Mouse (Mus musculus) kidney, adult 8-10 months (tissue): ENCODE results near the gene Ccnyl1.
"Not testable (repeated sequence)": the region's sequence is repeated elsewhere in the genome, so short reads cannot be mapped to it uniquely, and the experiment has no call there.

Source experiments
- DNase-seq, 2 experiments: peaks; one replicate each; pipeline ENCODE4 v3.0.0; 2022

Gene Ccnyl1

DNA sequence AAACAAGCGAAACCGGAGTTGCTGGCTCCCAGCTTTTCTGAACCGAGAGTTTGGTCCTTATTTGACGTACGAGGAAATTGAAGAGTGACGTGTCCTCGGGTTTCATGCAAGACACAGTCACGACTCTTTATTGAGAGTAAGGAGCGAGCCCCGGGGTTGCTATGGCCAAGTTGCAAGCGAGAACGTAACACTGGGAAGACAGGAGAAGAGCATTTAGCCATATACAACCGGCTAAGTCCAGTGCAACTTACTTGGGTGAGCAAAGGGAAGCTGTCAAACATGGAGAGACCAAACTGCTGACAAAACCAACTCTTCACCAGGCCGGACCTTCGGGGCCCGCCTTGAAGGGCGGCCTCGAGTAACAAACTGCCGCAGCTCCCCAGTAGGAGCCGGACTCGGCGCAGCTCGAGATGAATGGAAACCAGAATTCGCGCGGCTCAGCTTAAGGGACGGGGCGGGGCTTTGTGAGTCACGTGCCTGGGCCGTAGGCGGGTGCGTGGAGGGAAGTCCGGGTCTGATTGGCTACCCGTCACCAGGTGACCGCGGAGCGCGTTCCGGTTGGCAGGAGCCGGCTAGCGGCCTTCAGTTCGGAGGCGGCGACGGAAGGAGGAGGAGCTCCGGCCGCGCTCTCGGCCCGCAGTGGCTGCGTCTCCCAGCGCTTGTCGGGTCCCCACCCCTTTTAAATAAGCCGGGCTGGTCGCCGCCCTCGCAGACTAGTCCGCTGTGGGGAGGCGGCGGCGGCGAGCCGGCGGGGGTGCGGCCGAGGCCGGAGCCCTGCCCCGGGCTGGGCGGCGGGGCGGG lies at the start of gene Ccnyl1:
Gene Ccnyl1, plus strand, starts transcription at position 243 of the 801 bp plus-strand sequence.
- peak; percentile 99 for DNase-seq

DNA sequence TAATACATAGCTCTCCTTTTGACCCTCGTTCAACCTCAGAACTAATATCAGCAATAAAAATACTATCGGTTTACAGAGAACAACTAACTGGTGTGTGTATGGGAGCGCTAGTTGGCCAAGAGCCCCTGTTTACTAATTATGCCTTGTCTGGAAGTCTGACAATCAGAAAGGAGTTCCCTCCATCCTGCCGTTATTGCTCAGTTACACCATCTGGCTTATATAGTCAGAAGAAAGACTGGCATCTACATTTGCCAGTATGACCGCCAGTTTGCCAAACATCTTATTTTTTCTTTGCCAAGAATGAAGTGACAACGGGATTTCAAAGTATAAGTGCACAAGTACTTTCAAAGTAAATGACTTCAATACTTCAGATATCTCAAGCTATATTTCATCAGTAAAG lies 49.2 kb upstream of the Ccnyl1 start:
- no peak for DNase-seq

DNA sequence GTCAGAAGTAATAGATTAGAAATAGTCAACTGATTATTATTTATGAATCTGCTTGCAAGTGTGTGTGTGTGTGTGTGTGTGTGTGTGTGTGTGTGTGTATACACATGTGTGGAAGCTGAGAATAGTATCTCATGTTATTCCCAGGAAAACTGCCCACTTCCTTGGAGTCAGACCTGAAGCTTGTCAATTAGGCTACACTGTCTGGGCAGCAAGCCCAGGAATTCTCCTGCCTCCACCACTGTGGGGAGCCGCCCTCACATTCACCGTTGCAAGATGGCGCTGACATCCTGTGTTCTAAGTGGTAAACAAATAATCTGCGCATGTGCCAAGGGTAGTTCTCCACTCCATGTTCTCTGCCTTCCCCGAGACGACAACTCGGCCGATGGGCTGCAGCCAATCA lies 47.7 kb upstream of the Ccnyl1 start:
- not testable (repeated sequence) for DNase-seq

DNA sequence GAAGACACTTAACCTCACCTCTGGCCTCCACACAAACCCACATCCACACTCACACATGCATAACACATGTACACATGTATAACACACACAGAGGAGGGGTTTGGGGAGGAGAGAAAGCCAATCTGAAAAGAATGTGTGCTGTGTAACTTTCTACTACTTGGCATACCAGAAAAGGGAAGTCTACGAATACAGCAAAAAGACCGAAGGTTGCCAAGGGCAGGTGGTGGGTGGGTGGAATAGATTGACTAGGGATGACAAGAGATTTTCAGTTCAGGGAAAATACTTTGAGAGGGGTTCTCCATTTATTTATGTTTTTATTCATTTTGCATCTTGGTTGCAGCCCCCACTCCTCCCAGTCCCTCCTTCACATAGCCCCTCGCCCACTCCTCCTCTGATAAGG lies 45.7 kb upstream of the Ccnyl1 start:
- no peak for DNase-seq

DNA sequence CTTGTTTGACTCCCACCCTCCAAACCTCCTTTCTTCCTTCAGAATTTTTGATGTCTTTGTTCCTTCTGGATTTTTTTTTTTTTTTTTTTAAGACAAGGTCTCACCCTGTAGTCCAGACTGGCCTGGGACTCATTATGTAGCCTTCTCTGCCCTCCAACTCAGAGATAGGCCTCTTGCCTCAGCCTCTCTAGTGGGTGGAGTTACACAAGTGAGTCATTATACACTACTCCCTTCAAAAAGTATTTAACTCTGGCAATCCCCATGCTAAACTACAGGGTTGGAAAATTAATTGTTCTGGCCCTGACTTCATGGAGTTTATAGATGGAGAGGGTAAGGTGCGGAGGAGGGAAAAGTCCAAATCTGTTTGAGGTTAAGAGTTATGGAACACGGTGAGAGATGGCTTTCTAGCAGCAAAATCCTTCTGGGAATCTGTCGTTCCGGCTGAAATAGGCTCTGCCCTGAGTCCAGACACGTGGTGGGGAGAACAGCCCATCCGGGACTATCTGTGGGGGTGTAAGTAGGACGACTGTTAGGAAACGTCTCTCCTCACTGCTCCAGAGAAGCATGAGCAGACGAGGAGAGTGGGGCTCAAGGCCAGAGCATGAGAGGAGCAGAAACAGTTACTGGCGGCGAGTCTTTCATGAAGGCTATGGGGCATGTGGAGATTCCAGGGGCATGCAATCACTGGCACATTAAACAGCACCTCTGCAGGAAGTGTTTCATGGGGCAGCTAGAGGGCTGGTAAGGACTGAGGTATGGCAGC lies 40.7 kb upstream of the Ccnyl1 start:
- no peak for DNase-seq

DNA sequence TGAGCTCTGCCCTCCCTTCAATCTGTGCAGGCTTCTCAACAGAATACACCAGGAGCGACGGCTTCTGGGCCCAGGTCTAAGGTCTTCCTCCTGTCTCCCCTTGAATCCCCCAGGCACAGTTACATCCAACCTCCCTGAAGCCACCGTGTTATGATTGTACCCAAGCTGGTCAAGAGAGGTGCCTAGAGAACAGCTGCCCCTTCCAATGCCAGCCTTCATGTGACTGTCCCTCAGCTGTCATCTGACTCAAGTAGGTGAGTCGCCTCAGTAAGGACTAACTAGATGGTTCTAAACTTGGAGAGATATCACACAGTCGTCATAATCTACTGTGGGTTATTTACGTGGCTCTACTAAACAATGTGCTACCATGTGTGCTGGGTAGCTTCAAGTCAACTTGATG lies 36.6 kb upstream of the Ccnyl1 start:
- no peak for DNase-seq

DNA sequence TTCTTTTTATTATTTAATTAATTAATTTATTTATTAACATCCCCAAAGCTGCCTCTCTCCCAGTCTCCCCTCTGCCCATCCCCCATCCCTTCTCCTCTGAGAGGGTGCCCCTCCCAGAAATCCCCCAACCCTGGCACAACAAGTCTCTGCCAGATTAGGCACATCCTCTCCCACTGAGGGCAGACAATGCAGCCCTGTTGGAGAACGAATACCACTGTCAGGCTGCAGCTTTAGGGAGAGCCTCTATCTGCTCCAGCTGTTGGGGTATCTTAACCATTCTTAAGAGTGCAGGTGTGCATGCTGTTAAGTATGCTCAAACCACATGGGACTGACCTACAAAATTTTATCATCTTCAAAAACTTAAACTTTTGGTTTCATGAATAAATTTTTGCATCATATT lies 34.8 kb upstream of the Ccnyl1 start:
- DNase-seq, result no peak

DNA sequence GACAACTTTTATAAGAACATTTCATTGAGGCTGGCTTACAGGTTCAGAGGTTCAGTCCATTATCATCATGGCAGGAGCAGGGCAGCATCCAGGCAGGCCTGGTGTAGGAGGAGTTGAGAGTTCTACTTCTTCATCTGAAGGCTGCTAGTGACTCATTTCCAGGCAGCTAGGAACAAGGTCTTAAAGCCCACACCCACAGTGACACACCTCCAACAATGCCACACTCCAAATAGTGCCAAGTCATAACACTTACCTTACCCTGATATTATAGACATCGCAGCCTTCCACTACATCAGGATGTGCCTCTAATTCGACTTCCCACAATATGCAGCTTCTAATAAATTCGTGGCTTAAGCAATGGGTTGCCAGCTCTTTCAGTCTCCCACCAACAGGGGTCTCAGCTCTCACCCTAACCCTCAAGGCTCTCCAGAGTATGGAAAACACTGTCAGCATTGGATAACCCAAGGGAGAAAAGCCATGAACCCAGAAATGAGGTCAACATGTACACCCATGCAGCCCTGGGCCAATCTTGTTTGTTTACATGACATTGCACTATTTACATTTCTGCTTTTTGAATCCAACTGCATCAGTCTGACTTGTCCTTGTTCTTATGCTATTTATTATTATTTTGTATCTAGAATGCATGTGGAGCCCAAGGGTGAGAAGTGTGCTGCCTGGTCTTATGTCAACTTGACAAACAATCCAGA lies 33.7 kb upstream of the Ccnyl1 start:
- no peak for DNase-seq

DNA sequence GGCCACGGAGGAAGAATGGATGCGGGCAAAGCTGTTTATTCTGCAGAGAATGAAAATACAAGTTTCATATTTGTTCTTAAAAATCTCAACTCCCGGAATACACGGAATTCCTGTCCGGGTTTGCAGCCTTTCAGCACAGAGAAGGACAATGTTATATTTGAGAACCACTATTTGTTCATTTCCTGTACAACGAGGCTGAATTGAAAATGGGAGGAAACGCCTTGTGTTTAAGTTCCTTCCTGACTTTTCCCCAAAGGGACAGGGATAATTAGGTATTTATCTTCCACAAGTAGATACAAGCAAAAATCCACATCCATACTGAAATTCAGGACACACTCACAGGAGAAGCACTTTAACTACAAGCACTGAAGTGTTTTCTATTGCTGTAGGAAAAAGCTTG lies 31.4 kb upstream of the Ccnyl1 start:
- DNase-seq, result peak; percentile 2 to 5

DNA sequence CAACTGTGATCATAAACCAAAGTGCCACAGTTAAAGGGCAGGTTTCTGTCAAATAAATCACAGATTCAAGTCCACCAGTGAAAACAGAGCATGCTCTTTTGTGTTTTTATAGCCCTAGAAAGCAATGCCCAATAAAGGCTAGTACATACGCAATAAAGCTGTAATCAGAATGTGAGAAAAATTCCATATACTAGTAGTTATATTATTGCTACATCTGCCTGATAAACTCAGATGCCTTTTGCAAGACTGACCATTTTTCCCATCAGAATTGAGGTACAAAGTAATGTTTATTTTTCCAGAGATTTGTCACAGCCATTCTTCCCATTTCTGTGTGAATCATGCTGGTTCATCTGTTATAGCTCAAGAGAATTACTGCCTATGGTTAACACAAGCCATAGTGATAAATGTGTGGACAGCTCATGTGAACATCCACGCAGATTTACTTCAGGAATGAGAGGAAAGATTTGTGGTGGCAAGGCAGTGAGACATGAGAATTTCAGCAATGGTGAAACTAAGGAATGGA lies 23.1 kb upstream of the Ccnyl1 start:
- DNase-seq, result no peak

DNA sequence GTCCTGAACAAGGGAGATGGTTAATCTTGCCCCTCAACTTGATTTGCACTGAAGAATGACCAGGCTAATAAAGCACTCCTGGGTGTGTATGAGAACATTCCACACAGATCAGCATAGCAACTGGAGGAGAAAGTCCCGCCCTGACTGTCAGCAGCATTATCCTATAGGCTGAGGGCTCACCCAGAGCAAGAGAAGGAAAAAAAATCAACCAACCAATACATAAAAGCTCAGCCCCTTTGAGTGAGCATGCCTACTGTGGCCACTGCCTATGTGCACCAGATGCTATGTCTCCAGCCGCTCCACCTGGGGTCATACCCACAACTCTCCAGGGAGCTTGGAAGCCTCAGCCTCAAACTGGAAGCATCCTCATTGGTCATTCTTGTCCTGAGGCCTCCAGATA lies 20.8 kb upstream of the Ccnyl1 start:
- no peak for DNase-seq

DNA sequence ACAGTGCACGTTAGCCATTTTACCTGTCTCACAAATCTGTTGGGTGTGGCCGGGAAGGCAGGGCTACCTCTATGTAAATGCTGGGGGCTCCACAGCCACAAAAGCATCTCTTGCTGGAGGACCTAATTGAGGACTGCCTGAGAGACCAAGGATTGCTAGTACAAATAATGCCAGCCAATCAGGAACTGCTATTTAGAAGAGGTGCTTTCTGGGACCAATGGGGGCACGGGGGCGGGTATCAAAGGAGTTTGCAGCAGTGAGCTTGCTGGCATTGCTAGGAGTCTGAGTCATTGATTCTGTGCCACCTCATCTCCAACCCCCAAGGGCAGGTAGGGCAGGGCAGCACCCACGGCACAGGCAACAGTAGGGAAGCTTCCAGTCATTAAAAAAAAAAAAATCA lies 16.3 kb upstream of the Ccnyl1 start:
- DNase-seq, result no peak

DNA sequence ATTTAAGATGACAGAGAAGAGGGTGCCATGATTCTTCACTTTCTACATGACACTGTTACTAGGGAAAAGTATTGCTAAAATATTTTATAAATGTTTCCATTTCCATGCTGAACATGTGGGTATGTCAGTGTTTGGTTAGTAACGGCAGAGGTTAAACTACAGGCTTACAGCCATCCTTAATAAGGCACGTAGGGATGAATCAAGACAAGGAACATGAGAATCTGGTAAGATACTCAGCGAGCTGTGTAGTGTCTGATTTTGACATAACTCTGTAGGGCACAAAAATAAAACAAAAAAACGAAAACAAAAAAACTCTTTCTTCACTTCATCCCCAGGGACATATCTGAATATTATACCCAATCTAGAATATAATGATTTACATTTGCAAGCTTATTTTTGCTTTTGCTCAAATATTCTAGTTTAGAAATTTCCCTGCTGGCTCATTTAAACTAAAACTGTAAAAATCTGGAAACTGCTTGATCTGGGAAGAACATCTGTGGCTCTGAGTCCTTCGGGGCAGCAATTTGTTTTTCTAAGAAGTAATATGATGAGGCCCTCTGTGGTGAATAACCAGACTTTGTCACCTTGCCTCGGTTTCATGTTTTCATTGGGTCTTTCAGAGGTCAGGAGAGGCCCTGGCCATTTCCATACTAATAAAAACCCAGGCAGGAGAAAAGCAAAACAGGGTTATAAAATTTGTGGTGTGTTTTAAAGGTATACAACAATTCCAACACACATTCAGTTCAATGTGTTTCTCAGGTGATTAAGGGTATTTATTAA lies 14.0 kb upstream of the Ccnyl1 start:
- no peak for DNase-seq

DNA sequence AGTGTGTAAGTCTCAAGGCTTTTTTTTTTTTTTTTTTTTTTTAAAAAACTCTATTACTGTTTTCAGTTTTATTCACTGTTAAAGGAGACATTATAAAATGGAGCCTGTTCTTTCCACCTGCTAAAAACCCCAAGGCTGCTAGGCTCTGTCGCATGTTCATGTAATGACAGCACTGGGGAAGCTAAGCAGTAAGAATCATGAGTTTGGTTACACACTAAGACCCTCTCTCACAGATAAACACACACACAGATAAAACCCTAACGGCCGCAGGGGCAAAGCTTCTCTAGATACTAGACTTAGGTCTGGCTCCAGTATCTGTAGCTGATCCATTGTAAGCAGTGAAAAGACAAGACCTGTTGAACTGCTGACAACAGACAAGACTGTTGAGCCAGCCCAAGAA lies 8.8 kb upstream of the Ccnyl1 start:
- no peak for DNase-seq

DNA sequence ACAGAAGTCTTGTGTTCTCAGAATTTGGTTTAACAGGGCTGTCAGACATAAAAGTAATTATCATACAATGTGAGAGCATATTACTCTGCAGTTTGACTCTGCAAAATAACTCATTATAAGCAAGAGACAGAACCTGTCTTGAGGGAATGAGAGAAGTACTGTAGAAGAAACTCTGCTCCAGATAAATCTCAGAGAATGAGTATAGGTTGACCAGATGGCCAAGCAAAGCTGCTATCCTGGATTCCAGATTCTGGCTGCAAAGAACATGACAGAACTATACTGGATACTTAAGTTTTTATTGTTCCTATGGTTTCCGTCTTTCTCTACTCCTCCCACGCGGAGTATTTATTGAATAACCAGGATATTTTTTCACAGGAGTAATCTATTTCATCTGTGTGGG lies 7.2 kb upstream of the Ccnyl1 start:
- DNase-seq, result no peak

DNA sequence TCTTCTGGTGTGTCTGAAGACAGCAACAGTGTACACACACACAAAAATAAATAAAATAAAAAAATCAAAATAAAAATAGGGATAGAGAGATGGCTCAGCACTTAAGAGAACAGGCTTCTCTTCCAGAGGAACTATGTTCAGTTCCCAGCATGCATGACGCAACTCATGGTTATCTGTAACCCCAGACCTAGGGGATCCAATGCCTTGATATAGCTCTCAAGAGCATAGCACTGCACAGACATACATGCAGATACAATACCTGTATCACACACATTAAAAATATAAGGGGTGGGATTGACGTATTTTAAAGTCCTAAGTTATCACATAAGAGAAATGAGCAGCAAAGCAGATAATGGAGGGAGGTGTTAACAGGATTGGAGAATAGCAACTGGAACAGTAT lies 5.8 kb upstream of the Ccnyl1 start:
- DNase-seq, result no peak

DNA sequence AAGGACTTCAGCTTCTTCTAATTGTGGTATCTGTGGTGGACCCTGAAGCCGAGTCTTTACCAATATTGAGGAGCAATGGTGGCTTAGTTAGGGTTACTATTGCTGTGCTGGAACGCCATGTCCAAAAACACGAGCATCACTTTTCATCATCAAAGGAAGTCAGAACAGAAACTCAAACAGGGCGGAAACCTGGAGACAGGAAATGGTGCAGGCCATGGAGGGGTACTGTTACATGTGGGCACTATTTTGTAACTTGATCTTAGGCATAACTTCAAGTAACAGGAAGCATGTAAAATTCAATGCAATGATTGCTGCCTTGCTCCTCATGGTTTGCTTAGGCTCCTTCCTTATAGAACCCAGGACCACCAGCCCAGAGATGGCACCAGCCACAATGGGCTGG lies 2.2 kb upstream of the Ccnyl1 start:
- DNase-seq, result no peak

DNA sequence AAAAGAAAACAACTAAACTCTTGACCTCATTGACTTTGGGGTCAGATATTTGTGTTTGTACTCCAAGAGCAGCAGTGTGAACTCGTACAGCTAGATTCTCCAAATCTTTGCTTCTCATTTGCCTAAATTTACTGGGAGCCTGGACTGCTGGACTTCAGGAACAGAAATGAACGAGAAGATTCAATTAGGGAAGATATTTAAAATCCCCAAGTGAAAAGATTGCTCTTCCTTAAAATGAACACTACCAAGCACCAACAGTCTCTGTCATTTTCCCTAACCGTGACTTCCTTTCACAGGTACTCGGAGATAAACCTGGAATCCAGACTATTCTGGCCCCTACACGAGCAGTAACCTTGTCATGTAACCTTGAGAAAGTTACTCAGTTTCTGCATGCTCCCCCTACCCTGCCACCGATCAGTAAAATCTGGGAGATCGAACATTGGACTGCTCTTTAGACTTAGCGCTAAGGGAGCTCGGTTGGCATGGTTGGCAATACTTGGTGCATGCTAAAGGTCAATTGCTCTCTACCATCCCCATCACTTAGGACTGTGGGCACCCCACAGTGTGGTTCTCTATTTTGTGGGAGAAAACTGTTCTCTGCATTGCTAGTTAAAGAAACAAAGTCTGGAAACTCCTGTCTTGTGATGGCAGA lies 568 bp upstream of the Ccnyl1 start:
- DNase-seq, result peak; percentile 17 to 44

DNA sequence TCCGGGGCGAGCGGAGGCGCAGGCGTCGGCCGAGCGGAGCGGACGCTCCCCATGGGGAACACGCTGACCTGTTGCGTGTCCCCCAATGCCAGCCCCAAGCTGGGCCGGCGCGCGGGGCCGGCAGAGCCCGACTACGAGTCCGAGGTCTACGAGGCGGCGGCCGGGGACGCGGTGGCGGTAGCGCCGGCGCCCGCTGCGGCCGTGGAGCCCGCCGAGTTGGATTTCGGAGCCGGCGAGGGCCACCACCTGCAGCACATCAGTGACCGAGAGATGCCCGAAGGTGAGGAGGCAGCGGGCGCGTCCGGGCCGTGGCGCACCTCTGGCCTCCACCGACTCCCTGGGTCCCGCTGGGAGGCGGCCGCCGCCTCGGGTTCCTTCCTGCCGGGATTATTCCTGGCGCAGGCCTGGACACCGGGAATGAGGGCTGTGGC lies 881 bp downstream of the Ccnyl1 start:
- peak; percentile 29 to 44 for DNase-seq

DNA sequence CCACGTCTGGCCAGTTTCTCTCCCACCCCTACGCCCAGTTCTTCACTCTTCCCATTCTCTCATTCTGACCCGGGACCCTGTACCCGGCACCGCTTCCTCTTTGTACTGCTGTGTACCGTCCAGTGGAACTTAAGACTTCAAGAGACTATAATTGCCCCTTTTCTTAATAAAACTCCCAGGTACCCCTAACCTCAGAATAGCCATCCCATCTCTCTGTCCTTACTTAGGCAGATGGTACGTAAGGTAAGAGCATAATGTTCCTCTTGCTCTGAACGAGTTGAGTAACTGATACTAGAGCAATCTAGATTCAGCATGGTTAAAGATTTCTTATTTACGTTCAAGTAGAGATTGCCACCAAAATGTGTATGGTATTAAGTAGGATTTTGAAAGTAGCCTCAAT lies 1.3 kb downstream of the Ccnyl1 start:
- DNase-seq, result no peak

DNA sequence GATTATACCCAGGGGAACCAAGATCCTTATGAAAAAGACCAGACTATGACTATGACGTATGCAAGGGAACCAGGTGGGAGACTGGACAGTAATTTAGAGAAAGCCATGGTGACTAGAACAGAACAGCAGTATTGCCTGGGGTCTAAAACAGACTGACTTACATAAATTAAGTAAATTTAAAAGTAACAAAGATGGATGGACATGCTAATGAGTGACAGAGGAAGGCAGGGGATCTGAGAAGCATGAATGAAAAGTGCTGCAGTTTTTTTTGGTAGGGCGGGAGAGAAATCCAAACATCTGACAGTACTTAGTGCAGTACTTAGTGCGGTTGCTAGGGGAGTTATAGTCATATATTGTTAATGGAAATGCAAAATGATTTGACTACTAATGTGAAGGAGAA lies 4.9 kb downstream of the Ccnyl1 start:
- no peak for DNase-seq

DNA sequence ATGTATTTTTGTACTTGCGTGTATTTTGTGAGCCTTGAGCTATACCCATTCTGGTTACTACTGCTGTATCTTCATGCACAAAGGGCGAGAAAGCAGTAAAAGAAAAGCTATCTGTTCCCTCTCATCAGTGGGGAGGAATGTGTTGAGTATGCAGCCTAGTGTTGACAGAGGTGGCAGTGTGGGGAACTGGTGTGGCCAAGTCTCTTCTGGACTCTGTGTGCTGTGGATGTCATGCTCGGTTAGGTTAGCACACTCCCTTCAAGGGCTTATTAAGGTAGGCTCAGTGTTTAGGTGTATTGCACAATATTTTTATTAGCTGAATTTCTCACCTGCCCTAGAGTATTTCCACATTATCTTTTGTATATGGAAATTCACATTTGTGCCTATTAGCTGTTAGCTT lies 11.5 kb downstream of the Ccnyl1 start:
- peak; percentile 41 to 44 for DNase-seq
